Mouse (Mus musculus) myocyte (in vitro differentiated cells): Measurements from ENCODE around the gene Cryzl2.

Source experiments
- E2F4 ChIP-seq: IDR thresholded peaks from one replicate; pipeline ENCODE4 v1.6.1; 2011; ENCODE audit warnings: mild to moderate bottlenecking, control low read depth, moderate library complexity; ENCODE audit not compliant: insufficient read depth
- MYOD1 ChIP-seq, 3 experiments: IDR thresholded peaks; one replicate each; pipeline ENCODE4 v1.6.1; 2011; ENCODE audit warnings: control low read depth in 2 of 3, low read depth in 2 of 3, mild to moderate bottlenecking in 2 of 3, moderate library complexity in 1 of 3; ENCODE audit not compliant: insufficient read length in 2 of 3, control insufficient read depth in 1 of 3
- POLR2A ChIP-seq: IDR thresholded peaks from one replicate; pipeline ENCODE4 v1.6.1; 2011; ENCODE audit warnings: low read depth, mild to moderate bottlenecking, control low read depth, moderate library complexity; ENCODE audit not compliant: insufficient read length
- POLR2AphosphoS2 ChIP-seq: IDR thresholded peaks from one replicate; pipeline ENCODE4 v1.6.1; 2011; ENCODE audit warnings: low read depth, control low read depth; ENCODE audit not compliant: insufficient read length
- TCF12 ChIP-seq: IDR thresholded peaks from one replicate; pipeline ENCODE4 v1.6.1; 2011; ENCODE audit warnings: mild to moderate bottlenecking, control low read depth; ENCODE audit not compliant: poor library complexity, insufficient read depth, severe bottlenecking
- USF1 ChIP-seq: IDR thresholded peaks from one replicate; pipeline ENCODE4 v1.6.1; 2011; ENCODE audit warnings: low read depth, mild to moderate bottlenecking, control low read depth, moderate library complexity

- TF ChIP-seq USF1 (no peak), POLR2AphosphoS2 (no peak), E2F4 (no peak), TCF12 (no peak), POLR2A (no peak), MYOD1 (IDR thresholded peaks at IDR 0.05; ENCODE audit: control insufficient read depth in 1 of 3, insufficient read length in 2 of 3, low read depth in 2 of 3) (no peak)
These were observed 14.3 kb downstream of the Cryzl2 start for GRCm38 (mm10) chr1:157472716-157473115.
